Mouse (Mus musculus) E14TG2a.4 (cell line): Measurements from ENCODE around the gene Olfr344.

Experiments used
- CTCF ChIP-seq: conservative IDR thresholded peaks from 2 replicates; pipeline ENCODE4 v1.5.1; 2014; ENCODE audit warnings: low read length
- NANOG ChIP-seq: IDR thresholded peaks from 2 replicates; pipeline ENCODE4 v1.6.1; 2014; ENCODE audit warnings: borderline replicate concordance, low read length, mixed read lengths
- POU5F1 ChIP-seq: IDR thresholded peaks from 2 replicates; pipeline ENCODE4 v1.6.1; 2014; ENCODE audit warnings: low read length, borderline replicate concordance

DNA sequence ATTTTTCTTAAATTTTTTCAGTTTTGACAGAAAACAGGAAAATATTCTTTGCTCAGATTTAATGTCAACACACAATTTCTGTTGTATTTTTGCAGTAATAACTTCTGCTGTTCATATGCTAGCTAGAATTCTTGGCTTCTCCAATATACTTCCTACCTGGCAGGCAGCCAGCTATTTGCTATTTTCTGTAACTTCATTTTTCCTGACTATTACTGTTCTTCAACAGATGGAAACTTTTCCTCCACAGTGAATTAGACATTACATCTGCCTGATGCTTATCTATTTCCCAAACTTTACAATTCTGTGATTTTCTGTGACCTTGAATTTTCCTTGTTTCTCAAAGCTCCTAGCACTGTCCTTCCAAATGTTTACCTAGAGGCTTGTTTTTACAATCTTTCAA, 560 bp downstream of the Olfr344 start:
- TF ChIP-seq CTCF (no peak), NANOG (no peak), POU5F1 (no peak)
